Mouse (Mus musculus): ENCODE data around the gene Oard1. TPM values are rescaled to one million over a fixed set of nuclear protein-coding genes. Genes with fewer than 3 reads are reported as not detected.
A peak's percentile ranks its signal among the peaks of the same experiment; 100 is the strongest.

Oard1 gene
- polyA plus RNA-seq, 2 experiments: 28.5 to 46.8 TPM

- 7% methylated on average over 8 of the region's 8 CpGs for WGBS
- no peaks in the 10 kb centered on the region for H3K9me3 ChIP-seq (ENCODE audit: control insufficient read depth, low read length)
- H3K27me3 ChIP-seq (ENCODE audit: control insufficient read depth, insufficient read depth, low read length): no peaks in the 10 kb centered on the region
- peak overlapping the region; percentile 63 for H3K4me2 ChIP-seq (replicated peaks; ENCODE audit: low read depth, low read length, severe bottlenecking)
- no peak for TF ChIP-seq POLR2A (IDR thresholded peaks at IDR 0.05; ENCODE audit: borderline replicate concordance, extremely low read depth, insufficient read depth, insufficient read length)
- ATAC-seq (ENCODE audit: low FRiP score, low read depth) (no peak), DNase-seq (ENCODE audit: low spot score) (no peak)
- H3K4me3 ChIP-seq (replicated peaks; ENCODE audit: low read length): peak overlapping the region; percentile 84
- peak overlapping the region; percentile 99 for H3K27ac ChIP-seq (replicated peaks; ENCODE audit: low read depth, low read length)
- H3K4me1 ChIP-seq (ENCODE audit: control insufficient read depth, insufficient read depth, low read length): peaks cover 18% of the 10 kb centered on the region
- peaks cover 6% of the 10 kb centered on the region for H3K36me3 ChIP-seq (ENCODE audit: control insufficient read depth, insufficient read depth, low read length)
- H3K9ac ChIP-seq (ENCODE audit: low read depth, low read length, severe bottlenecking): peak overlapping the region; percentile 98
These were observed 1.8 kb upstream of the Oard1 start for GRCm38 (mm10) chr17:48407910-48408525.

- peak; percentile 13; the same call in 1 of the 2 replicates for ATAC-seq (ENCODE audit: low FRiP score, low read depth)
- peaks cover 6% of the 10 kb centered on the region for H3K36me3 ChIP-seq (ENCODE audit: control insufficient read depth, insufficient read depth, low read length)
- H3K4me3 ChIP-seq (replicated peaks; ENCODE audit: low read length): peak overlapping the region; percentile 84
- no peaks in the 10 kb centered on the region for H3K27me3 ChIP-seq (ENCODE audit: control insufficient read depth, insufficient read depth, low read length)
- H3K4me2 ChIP-seq (replicated peaks; ENCODE audit: low read depth, low read length, severe bottlenecking): peak overlapping the region; percentile 63
- no peaks in the 10 kb centered on the region for H3K9me3 ChIP-seq (ENCODE audit: control insufficient read depth, low read length)
- peaks cover 18% of the 10 kb centered on the region for H3K4me1 ChIP-seq (ENCODE audit: control insufficient read depth, insufficient read depth, low read length)
- H3K9ac ChIP-seq (ENCODE audit: low read depth, low read length, severe bottlenecking): peak overlapping the region; percentile 98
- no peak for TF ChIP-seq POLR2A (IDR thresholded peaks at IDR 0.05; ENCODE audit: borderline replicate concordance, extremely low read depth, insufficient read depth, insufficient read length)
- under 1% methylated on average over 44 of the region's 47 CpGs for WGBS
- DNase-seq (ENCODE audit: low spot score): peak; percentile 74
- peak overlapping the region; percentile 99 for H3K27ac ChIP-seq (replicated peaks; ENCODE audit: low read depth, low read length)
These were observed 1.1 kb upstream of the Oard1 start for GRCm38 (mm10) chr17:48408526-48409291.

- Histone ChIP-seq H3K9me3 (ENCODE audit: control insufficient read depth, low read length) (no peaks in the 10 kb centered on the region), H3K4me3 (replicated peaks; ENCODE audit: low read length) (peak overlapping the region; percentile 84), H3K4me1 (ENCODE audit: control insufficient read depth, insufficient read depth, low read length) (peaks cover 18% of the 10 kb centered on the region), H3K4me2 (replicated peaks; ENCODE audit: low read depth, low read length, severe bottlenecking) (peak overlapping the region; percentile 61), H3K9ac (ENCODE audit: low read depth, low read length, severe bottlenecking) (peak overlapping the region; percentile 77), H3K36me3 (ENCODE audit: control insufficient read depth, insufficient read depth, low read length) (peaks cover 18% of the 10 kb centered on the region), H3K27me3 (ENCODE audit: control insufficient read depth, insufficient read depth, low read length) (no peaks in the 10 kb centered on the region), H3K27ac (replicated peaks; ENCODE audit: low read depth, low read length) (peak overlapping the region; percentile 96)
- TF ChIP-seq POLR2A (IDR thresholded peaks at IDR 0.05; ENCODE audit: borderline replicate concordance, extremely low read depth, insufficient read depth, insufficient read length): no peak
- ATAC-seq (ENCODE audit: low FRiP score, low read depth) (0 out of 2 replicates have a peak, but pooled peaks have one; percentile 0), DNase-seq (ENCODE audit: low spot score) (no peak)
- WGBS: under 1% methylated on average over 13 of the region's 13 CpGs
These were observed 528 bp downstream of the Oard1 start for GRCm38 (mm10) chr17:48410299-48410785.

- peaks cover 26% of the 10 kb centered on the region for H3K36me3 ChIP-seq (ENCODE audit: control insufficient read depth, insufficient read depth, low read length)
- TF ChIP-seq POLR2A (IDR thresholded peaks at IDR 0.05; ENCODE audit: borderline replicate concordance, extremely low read depth, insufficient read depth, insufficient read length): no peak
- H3K4me1 ChIP-seq (ENCODE audit: control insufficient read depth, insufficient read depth, low read length): peaks cover 18% of the 10 kb centered on the region
- peak overlapping the region; percentile 61 for H3K4me2 ChIP-seq (replicated peaks; ENCODE audit: low read depth, low read length, severe bottlenecking)
- H3K4me3 ChIP-seq (replicated peaks; ENCODE audit: low read length): peak overlapping the region; percentile 84
- H3K27me3 ChIP-seq (ENCODE audit: control insufficient read depth, insufficient read depth, low read length): no peaks in the 10 kb centered on the region
- peak; percentile 23 for DNase-seq (ENCODE audit: low spot score)
- ATAC-seq (ENCODE audit: low FRiP score, low read depth): no peak
- peak overlapping the region; percentile 77; the same call in 1 of the 2 replicates for H3K9ac ChIP-seq (ENCODE audit: low read depth, low read length, severe bottlenecking)
- H3K27ac ChIP-seq (replicated peaks; ENCODE audit: low read depth, low read length): peak overlapping the region; percentile 96
- no peaks in the 10 kb centered on the region for H3K9me3 ChIP-seq (ENCODE audit: control insufficient read depth, low read length)
- 55% methylated on average over 8 of the region's 8 CpGs for WGBS
These were observed 1.4 kb downstream of the Oard1 start for GRCm38 (mm10) chr17:48411241-48411640.

- no peak overlapping the region for H3K4me3 ChIP-seq (replicated peaks; ENCODE audit: low read length)
- no peak overlapping the region for H3K9ac ChIP-seq (ENCODE audit: low read depth, low read length, severe bottlenecking)
- H3K9me3 ChIP-seq (ENCODE audit: control insufficient read depth, low read length): no peaks in the 10 kb centered on the region
- DNase-seq (ENCODE audit: low spot score): no peak
- no peaks in the 10 kb centered on the region for H3K27me3 ChIP-seq (ENCODE audit: control insufficient read depth, insufficient read depth, low read length)
- no peak overlapping the region for H3K27ac ChIP-seq (replicated peaks; ENCODE audit: low read depth, low read length)
- peaks cover 33% of the 10 kb centered on the region for H3K36me3 ChIP-seq (ENCODE audit: control insufficient read depth, insufficient read depth, low read length)
- 72% methylated on average over 7 of the region's 7 CpGs for WGBS
- no peak for ATAC-seq (ENCODE audit: low FRiP score, low read depth)
- H3K4me1 ChIP-seq (ENCODE audit: control insufficient read depth, insufficient read depth, low read length): peaks cover 7% of the 10 kb centered on the region; the same call in 1 of the 2 replicates
- TF ChIP-seq POLR2A (IDR thresholded peaks at IDR 0.05; ENCODE audit: borderline replicate concordance, extremely low read depth, insufficient read depth, insufficient read length): no peak
- no peak overlapping the region for H3K4me2 ChIP-seq (replicated peaks; ENCODE audit: low read depth, low read length, severe bottlenecking)
These were observed 6.2 kb downstream of the Oard1 start for GRCm38 (mm10) chr17:48416011-48416410.
